Mouse (Mus musculus) megakaryocyte, embryonic 14.5 days (primary cell): ENCODE measurements around the gene Gabpa.

Experiments used
- FLI1 ChIP-seq: IDR thresholded peaks from 2 replicates; pipeline ENCODE4 v1.6.1; 2012; ENCODE audit warnings: low read length, inconsistent platforms, mixed read lengths
- GATA1 ChIP-seq: IDR thresholded peaks from 3 replicates; pipeline ENCODE4 v1.6.1; 2012; ENCODE audit warnings: mixed read lengths, low read length, inconsistent platforms, borderline replicate concordance

DNA sequence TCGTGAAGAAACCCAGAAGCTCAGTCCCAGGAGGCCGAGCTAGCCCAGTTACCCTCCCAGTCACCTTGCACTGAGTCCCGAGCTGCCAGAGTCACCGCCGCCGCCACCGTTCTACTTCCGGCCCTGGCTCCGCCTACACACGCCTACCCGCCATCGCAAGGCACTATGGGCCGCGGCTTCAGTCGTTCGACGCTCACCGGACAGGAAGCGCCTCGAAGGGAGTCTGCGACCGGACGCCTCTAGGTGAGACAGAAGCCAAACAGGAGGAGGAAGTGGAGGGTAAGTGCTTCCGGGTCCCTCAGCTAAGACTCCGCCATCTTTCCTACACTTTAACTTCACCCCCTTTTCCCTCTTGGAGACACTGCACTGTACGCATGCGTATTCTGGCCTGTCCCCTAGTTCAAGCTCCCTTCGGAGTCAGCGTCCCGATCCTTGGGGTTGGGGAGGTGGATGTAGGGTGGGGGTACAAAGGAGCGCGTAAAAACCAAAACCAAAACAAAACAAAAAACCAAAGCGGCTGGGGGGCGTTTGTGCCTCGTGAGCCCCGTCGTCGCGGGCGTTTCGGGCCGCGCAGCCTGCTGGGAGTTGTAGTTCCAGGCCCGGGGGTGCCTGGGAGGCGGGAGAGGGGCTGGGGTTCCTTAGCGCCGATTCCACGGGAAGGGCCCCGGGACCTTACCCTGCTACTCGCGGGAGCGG, at the start of gene Gabpa:
- no peak for TF ChIP-seq GATA1
- peak; percentile 88 for TF ChIP-seq FLI1
